Mouse (Mus musculus): ENCODE data around the gene Tbc1d32.

Tbc1d32 gene

DNA sequence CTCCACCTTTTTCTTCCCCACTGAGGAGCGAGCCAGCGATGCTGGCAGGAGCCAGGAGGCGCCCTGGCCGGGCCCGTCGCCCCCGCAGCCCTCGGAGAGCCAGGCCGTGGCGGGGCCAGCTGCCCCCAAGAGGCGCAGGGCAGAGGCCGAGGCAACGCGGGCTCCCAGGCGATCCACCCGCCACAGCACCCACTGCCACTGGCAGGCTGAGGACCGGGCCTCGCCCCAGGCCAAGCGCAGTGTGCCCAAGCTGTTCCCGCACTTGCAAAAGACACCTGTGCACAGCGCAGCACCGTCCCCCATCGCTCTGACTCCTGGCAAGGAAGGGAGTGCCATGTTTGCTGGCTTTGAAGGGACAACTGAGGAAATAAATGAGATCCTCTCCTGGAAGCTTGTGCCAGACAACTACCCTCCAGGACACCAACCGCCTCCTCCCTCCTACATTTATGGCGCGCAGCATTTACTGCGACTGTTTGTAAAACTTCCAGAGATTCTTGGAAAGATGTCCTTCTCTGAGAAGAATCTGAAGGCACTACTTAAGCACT is 112.8 kb downstream of the Tbc1d32 start:
- in situ Hi-C loops (cut with MboI; ENCODE audit: unreplicated experiment in 2 of 2): loop anchor here in 1 of 2 experiments (25.0 kb wide), 1 partner anchor 222 kb away; no protein-coding TSS in a partner anchor

GRCm38 (mm10) chr10:56114951-56115635 is 113.4 kb downstream of the Tbc1d32 start:
- in situ Hi-C loops (cut with MboI; ENCODE audit: unreplicated experiment in 2 of 2): loop anchor here in 1 of 2 experiments (25.0 kb wide), 1 partner anchor 222 kb away; no protein-coding TSS in a partner anchor

GRCm38 (mm10) chr10:56106996-56107334 is 121.5 kb downstream of the Tbc1d32 start:
- in situ Hi-C loops (cut with MboI; ENCODE audit: unreplicated experiment in 2 of 2): loop anchor here in 1 of 2 experiments (10.0 to 25.0 kb wide), 2 partner anchors 118 to 230 kb away; partner anchors contain the start of gene Tbc1d32

- in situ Hi-C loops (cut with MboI; ENCODE audit: unreplicated experiment in 2 of 2): loop anchor here in 1 of 2 experiments (10.0 to 25.0 kb wide), 2 partner anchors 118 to 231 kb away; partner anchors contain the start of gene Tbc1d32
These were observed 122.0 kb downstream of the Tbc1d32 start, which contains the start of gene Msl3l2 for GRCm38 (mm10) chr10:56106333-56106995. Gene Msl3l2, plus strand, starts transcription at chr10:56106917.

DNA sequence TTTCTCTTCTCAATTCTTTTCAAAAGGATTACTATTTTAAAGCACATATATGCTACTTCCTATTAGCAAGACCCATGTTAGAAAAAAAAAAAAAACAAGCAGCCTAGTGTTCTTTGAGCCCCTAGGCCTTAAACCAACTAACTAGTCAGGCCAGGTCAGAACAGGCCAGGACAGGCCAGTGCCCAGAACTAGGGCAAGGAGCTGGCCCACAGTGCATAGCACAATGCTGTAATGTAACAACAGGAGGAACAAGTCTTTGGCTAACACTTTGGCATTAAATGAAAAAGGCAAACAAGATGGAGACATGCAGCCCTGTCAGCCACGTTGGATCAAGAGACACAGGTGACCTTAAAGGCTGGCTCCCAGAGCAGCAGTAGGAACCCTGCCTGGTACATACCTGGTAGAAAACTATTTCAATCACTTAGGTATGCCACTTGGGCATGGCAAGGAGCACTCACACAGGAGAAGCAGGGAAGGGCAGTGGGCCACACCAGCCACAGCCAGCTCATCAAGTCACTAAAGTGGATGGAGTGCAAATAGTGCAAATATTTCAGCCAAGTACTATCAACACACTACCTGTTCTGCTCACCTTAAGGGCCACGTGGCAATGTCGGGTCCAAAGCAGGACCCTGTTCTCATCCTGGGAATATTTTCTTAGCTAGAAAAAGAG is 128.7 kb downstream of the Tbc1d32 start:
- in situ Hi-C loops (cut with MboI; ENCODE audit: unreplicated experiment in 2 of 2): loop anchor here in 1 of 2 experiments (10.0 to 25.0 kb wide), 2 partner anchors 125 to 238 kb away; partner anchors contain the start of gene Tbc1d32

- in situ Hi-C loops (cut with MboI; ENCODE audit: unreplicated experiment in 2 of 2): no loop called here
These were observed 129.4 kb downstream of the Tbc1d32 start for GRCm38 (mm10) chr10:56099126-56099525.

DNA sequence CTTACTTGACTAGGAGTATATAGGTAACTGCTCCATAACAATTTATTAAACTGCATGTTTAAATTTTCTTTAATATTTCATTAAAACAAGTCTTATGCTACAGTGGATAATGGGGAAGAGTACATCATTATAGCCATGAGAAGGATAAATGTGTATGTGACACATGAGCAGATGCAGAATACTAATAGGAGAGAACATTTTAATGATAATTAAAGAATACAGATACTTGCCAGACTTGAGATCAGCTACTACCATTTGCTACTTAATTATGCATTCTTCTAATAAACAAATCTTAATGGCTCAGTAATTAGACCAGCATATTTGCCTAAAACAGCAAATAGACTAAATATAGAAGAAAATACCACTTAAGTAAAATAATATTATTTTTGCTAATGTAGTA is 131.7 kb downstream of the Tbc1d32 start:
- in situ Hi-C loops (cut with MboI; ENCODE audit: unreplicated experiment in 2 of 2): no loop called here

GRCm38 (mm10) chr10:56094586-56094985 is 133.9 kb downstream of the Tbc1d32 start:
- in situ Hi-C loops (cut with MboI; ENCODE audit: unreplicated experiment in 2 of 2): no loop called here

- in situ Hi-C loops (cut with MboI; ENCODE audit: unreplicated experiment in 2 of 2): no loop called here
These were observed 138.8 kb downstream of the Tbc1d32 start for GRCm38 (mm10) chr10:56089714-56090113.

DNA sequence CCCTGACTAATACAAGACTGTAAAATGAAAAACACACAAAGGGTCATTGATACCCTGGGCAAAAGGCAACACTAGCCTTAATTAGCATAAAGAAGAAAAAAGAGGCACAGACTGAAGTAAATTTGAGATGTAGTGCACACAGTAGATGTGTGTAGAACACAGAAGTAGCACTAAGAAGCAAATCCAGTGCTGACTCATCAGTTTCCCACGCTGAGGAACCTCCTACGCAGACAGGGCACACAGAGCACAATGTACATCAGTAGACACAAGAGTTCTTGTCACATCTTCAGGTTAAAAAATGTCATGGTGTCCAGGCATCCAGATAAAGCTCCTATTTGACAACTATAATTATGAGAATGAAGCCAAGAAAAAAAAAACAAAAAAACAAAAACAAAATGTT is 165.7 kb downstream of the Tbc1d32 start:
- in situ Hi-C loops (cut with MboI; ENCODE audit: unreplicated experiment in 2 of 2): no loop called here

GRCm38 (mm10) chr10:56061238-56061830 is 167.2 kb downstream of the Tbc1d32 start:
- in situ Hi-C loops (cut with MboI; ENCODE audit: unreplicated experiment in 2 of 2): no loop called here

- in situ Hi-C loops (cut with MboI; ENCODE audit: unreplicated experiment in 2 of 2): no loop called here
These were observed 169.5 kb downstream of the Tbc1d32 start for GRCm38 (mm10) chr10:56058979-56059422.

- in situ Hi-C loops (cut with MboI; ENCODE audit: unreplicated experiment in 2 of 2): no loop called here
These were observed 203.1 kb downstream of the Tbc1d32 start for GRCm38 (mm10) chr10:56025400-56025799.

DNA sequence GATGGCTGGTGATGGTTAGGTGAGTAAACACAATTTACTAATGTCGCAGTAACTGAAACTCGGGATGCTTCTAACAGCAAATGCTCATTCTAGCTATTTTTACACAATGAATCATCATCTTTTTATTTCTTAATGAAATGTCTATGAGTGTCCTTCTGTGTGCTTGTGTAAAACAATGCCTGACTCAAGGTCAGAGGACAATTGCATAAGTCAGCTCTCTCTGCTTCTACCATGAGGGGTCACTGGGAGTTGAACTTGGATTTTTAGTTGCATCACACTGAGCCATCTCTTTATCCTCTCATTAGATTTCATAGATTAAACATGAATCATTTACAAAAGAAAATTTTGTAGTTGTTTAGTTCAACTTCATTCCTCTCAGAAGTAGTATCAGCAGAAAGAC is 203.9 kb downstream of the Tbc1d32 start:
- in situ Hi-C loops (cut with MboI; ENCODE audit: unreplicated experiment in 2 of 2): no loop called here

DNA sequence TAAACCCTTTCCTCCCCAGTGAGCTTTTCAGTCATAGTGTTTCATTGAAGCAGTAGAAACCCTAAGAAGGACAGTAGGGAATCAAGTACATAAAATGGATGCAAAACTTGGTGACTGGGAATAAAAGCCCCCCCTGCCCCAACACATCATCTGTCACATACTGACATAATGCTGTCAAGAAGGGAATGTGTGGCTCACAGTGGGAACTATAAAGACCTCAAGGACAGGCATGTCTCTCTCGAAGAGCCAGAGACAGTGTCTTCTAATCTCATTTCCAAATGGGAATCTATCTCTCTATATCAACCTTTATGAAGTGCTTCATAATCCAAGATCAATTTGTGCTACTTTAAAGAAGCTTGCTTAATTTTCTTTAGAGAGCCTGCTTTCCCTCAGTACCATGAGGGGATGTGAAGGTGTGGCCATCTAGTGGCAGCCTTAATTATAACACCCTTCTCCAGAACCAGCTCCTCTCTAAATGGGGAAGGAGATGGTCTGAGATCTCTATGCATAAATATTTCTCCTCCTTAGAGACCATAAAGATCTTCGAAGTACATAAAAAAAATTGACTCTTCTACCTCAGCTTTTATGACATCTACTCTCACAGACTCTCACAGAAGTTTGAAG is 248.5 kb downstream of the Tbc1d32 start:
- in situ Hi-C loops (cut with MboI; ENCODE audit: unreplicated experiment in 2 of 2): loop anchor here (10.0 to 25.0 kb wide), 3 partner anchors 357 to 1895 kb away; partner anchors contain the start of gene Man1a (in 1 of the 2)

GRCm38 (mm10) chr10:55978001-55978400 is 250.5 kb downstream of the Tbc1d32 start:
- in situ Hi-C loops (cut with MboI; ENCODE audit: unreplicated experiment in 2 of 2): loop anchor here (25.0 kb wide), 2 partner anchors 359 to 1891 kb away; partner anchors contain the start of gene Man1a (in 1 of the 2)

Measured in v-Abl transformed pro-B cells (cell line).